Mouse (Mus musculus) liver, embryonic 15.5 days (tissue): ENCODE data around the gene Gm28043. TPM values are rescaled to one million over a fixed set of nuclear protein-coding genes. Genes with fewer than 3 reads are reported as not detected.
"Not testable (repeated sequence)": the region's sequence is repeated elsewhere in the genome, so short reads cannot be mapped to it uniquely, and the experiment has no call there.

Source experiments
- ATAC-seq: fragments of 200-750 bp; cut with Nextera tagmentation; 2 replicates; pipeline ENCODE4 v1.8.0; 2017; ENCODE audit warnings: moderate number of reproducible peaks, mild to moderate bottlenecking, moderate library complexity; ENCODE audit not compliant: insufficient read depth
- H3K27ac ChIP-seq: fragments of 300-500 bp; sonication (generic); replicated peaks from 2 replicates; pipeline ENCODE4 v1.5.1; 2015; ENCODE audit warnings: mild to moderate bottlenecking, inconsistent platforms
- H3K27me3 ChIP-seq: fragments of 300-500 bp; sonication (generic); 2 replicates; pipeline ENCODE4 v1.6.1; 2015; ENCODE audit warnings: mild to moderate bottlenecking, inconsistent platforms
- H3K36me3 ChIP-seq: fragments of 300-500 bp; sonication (generic); replicated peaks from 2 replicates; pipeline ENCODE4 v1.6.1; 2015; ENCODE audit warnings: moderate library complexity, mild to moderate bottlenecking, inconsistent platforms
- H3K4me1 ChIP-seq: fragments of 300-500 bp; sonication (generic); replicated peaks from 2 replicates; pipeline ENCODE4 v1.6.1; 2015; ENCODE audit warnings: inconsistent platforms
- H3K4me2 ChIP-seq: fragments of 300-500 bp; sonication (generic); 2 replicates; pipeline ENCODE4 v1.6.1; 2015; ENCODE audit warnings: moderate library complexity, mild to moderate bottlenecking, inconsistent platforms
- H3K4me3 ChIP-seq: fragments of 300-500 bp; sonication (generic); replicated peaks from 2 replicates; pipeline ENCODE4 v1.5.1; 2015; ENCODE audit warnings: mild to moderate bottlenecking, inconsistent platforms
- H3K9ac ChIP-seq: fragments of 300-500 bp; sonication (generic); 2 replicates; pipeline ENCODE4 v1.6.1; 2015; ENCODE audit warnings: moderate library complexity, mild to moderate bottlenecking, inconsistent platforms
- H3K9me3 ChIP-seq: fragments of 300-500 bp; sonication (generic); replicated peaks from 2 replicates; pipeline ENCODE4 v1.6.1; 2016; ENCODE audit warnings: inconsistent platforms
- WGBS: fragments of 180-500 bp; shearing (Covaris S2); methylation state at CpG from one replicate; pipeline ENCODE4 v1.1.7; 2015; ENCODE audit warnings: mixed read lengths; ENCODE audit not compliant: insufficient replicate concordance; 5-methylcytosine and 5-hydroxymethylcytosine counted together
- polyA plus RNA-seq: library from polyadenylated mRNA; unstranded; fragments of >200 nt; fragmentation: Nextera tagmentation; extraction: Ambion mirVana; gene quantifications from 2 replicates; pipeline ENCODE4 v1.2.1, GENCODE M21; 2015

Gm28043 gene
- polyA plus RNA-seq, 1 experiment from 2014 or later: 1.1 TPM

DNA sequence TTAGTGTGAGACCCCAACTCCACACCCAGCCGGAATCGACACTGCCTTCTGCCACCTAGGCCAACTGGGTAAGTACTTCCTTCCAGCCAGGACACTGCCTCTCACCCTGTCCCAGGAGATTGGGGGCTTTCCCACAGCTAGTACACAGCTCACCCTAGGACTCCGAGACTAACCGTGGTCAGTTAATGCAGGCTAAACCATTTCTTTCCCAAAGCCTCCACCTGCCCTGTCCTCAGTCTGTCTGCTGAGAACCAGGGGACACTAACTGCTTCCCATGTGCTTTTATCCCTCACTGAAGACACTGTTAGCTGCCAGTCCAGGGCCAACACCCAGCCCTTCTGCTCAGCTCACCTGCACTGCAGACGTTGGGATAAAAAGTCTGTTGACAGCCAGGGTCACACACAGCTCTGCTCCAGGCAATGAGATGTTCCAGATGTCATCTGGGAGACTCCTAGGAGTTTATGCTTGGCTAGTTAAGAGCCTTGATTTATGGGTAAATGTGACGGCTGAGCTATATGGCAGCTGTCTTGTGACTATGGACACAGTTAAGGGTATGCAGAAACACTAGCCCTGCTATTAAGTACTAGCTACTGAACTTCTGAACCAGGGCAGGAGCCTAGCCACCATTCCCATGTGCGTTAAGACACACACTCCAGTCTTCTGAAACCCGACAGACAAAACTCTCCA is 97.2 kb downstream of the Gm28043 start:
- ATAC-seq: no peak
- Histone ChIP-seq H3K27ac (no peak overlapping the region), H3K36me3 (peaks cover 3% of the 10 kb centered on the region; the same call in 1 of the 2 replicates), H3K4me3 (no peak overlapping the region), H3K4me2 (no peak overlapping the region), H3K4me1 (peaks cover 41% of the 10 kb centered on the region), H3K9me3 (no peaks in the 10 kb centered on the region), H3K27me3 (no peaks in the 10 kb centered on the region), H3K9ac (no peak overlapping the region)
- WGBS: 69% methylated on average over 8 of the region's 8 CpGs

DNA sequence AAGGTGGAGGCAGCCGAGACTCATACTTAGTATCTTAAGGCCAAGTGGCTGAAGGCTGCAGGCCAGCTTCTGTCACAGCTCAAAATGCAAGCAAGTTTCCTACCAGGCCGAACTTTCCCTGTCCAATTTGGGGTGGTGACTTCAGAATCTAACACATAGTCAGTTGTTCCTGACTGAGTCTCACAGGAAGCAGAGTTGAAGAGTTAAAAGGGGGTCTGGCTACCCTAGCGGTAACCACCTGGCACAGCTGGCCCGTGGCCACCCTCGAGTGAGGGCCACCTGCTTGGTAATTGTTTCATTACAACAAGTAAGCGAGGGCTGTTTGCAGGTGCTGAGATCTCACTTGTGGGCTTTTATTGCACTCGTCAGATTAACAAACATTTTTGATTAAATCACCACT is 97.9 kb downstream of the Gm28043 start:
- H3K4me2 ChIP-seq: no peak overlapping the region
- ATAC-seq: no peak
- no peak overlapping the region for H3K4me3 ChIP-seq
- H3K9ac ChIP-seq: no peak overlapping the region
- H3K9me3 ChIP-seq: no peaks in the 10 kb centered on the region
- H3K27ac ChIP-seq: no peak overlapping the region
- 70% methylated on average over 7 of the region's 7 CpGs for WGBS
- no peaks in the 10 kb centered on the region for H3K27me3 ChIP-seq
- H3K4me1 ChIP-seq: peaks cover 46% of the 10 kb centered on the region
- H3K36me3 ChIP-seq: peaks cover 3% of the 10 kb centered on the region; the same call in 1 of the 2 replicates

DNA sequence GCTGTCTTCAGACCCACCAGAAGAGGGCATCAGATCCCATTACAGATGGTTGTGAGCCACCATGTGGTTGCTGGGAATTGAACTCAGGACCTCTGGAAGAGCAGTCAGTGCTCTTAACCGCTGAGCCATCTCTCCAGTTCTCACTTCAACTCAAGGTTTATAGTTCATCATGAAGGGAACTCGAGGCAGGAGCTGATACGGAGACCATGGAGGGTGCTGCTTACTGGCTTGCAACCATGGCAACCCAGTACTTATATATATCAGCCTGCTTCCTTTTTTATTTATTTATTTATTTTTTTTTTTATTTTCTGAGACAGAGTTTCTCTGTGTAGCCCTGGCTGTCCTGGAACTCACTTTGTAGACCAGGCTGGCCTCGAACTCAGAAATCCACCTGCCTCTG is 99.1 kb downstream of the Gm28043 start:
- H3K36me3 ChIP-seq, H3K9me3 ChIP-seq, ATAC-seq, H3K4me2 ChIP-seq, H3K4me3 ChIP-seq, H3K27ac ChIP-seq, H3K9ac ChIP-seq, H3K27me3 ChIP-seq: not testable (repeated sequence)
- WGBS: 81% methylated on average over 4 of the region's 4 CpGs
- peaks cover 39% of the 10 kb centered on the region for H3K4me1 ChIP-seq

DNA sequence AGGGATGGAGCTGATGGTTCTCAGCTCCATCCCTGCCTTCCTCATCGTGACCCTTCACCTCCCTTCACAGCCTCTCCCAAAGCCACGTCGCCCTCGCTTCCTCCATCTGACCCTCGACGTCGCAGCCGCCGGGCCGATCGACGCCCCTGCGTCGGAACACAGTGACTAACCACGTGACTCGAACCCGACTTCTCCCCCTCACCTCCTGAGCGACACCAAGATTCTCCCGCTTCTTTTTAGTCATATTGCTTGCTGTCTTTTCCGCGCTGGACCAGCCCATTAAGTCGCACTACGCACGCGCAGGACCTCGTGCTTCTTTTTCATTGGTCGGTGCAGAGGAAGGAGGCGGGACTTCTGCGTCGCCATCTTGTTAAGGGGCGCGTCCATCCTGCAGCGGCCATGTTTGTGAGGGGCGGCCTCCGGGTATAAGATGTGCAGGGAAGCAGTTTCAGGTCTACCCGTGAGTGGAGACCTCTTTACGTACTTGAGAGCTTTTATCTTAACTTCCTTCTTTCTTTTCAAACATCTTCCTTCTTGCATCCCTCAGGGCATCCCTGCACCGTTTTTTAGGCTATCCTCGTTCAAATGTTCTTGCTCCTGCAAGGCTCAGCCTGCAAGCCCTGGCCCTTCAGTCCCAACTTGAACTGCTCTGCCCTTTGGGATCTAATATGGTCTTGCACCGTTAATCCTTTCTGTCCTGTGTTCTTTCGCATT is 102.2 kb downstream of the Gm28043 start, which contains the start of gene Ccdc167:
TSS of gene Ccdc167 (minus strand) at position 313 of the 714 bp plus-strand sequence.
- Histone ChIP-seq H3K4me2 (peak within 1 kb of the TSS; percentile 88), H3K9ac (peak within 1 kb of the TSS; percentile 69), H3K27ac (peak within 1 kb of the TSS; percentile 66; the same call in 1 of the 2 replicates), H3K4me1 (peaks cover 19% of the 10 kb centered on the region), H3K4me3 (peak within 1 kb of the TSS; percentile 77), H3K9me3 (no peaks in the 10 kb centered on the region), H3K27me3 (no peaks in the 10 kb centered on the region), H3K36me3 (peaks cover 3% of the 10 kb centered on the region; the same call in 1 of the 2 replicates)
- WGBS: 4% methylated on average over 41 of the region's 41 CpGs
- ATAC-seq: peak; percentile 93

DNA sequence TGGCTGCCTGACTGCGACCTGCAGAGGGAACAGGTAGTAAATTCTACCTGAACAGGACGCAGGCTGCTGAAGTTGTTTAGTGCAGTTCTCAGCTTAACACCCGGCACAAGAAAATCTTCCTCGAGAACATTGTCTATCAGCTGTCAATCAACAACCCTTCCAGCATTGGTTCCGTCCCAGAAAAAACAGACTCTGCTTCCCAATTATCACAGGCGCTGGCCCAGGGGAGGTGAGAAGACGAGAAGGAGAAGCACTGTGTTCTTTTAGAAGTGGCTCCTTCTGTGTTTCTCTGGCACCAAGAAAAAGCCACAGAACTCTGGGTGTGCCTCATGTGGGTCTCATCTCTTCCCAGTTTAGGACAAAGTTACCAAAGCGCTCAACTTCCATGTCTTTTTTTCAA is 104.0 kb downstream of the Gm28043 start:
- Histone ChIP-seq H3K27ac (no peak overlapping the region), H3K4me3 (no peak overlapping the region), H3K4me1 (peaks cover 18% of the 10 kb centered on the region), H3K36me3 (peaks cover 3% of the 10 kb centered on the region; the same call in 1 of the 2 replicates), H3K27me3 (no peaks in the 10 kb centered on the region), H3K4me2 (no peak overlapping the region), H3K9ac (no peak overlapping the region), H3K9me3 (no peaks in the 10 kb centered on the region)
- WGBS: 68% methylated on average over 8 of the region's 8 CpGs
- ATAC-seq: no peak

DNA sequence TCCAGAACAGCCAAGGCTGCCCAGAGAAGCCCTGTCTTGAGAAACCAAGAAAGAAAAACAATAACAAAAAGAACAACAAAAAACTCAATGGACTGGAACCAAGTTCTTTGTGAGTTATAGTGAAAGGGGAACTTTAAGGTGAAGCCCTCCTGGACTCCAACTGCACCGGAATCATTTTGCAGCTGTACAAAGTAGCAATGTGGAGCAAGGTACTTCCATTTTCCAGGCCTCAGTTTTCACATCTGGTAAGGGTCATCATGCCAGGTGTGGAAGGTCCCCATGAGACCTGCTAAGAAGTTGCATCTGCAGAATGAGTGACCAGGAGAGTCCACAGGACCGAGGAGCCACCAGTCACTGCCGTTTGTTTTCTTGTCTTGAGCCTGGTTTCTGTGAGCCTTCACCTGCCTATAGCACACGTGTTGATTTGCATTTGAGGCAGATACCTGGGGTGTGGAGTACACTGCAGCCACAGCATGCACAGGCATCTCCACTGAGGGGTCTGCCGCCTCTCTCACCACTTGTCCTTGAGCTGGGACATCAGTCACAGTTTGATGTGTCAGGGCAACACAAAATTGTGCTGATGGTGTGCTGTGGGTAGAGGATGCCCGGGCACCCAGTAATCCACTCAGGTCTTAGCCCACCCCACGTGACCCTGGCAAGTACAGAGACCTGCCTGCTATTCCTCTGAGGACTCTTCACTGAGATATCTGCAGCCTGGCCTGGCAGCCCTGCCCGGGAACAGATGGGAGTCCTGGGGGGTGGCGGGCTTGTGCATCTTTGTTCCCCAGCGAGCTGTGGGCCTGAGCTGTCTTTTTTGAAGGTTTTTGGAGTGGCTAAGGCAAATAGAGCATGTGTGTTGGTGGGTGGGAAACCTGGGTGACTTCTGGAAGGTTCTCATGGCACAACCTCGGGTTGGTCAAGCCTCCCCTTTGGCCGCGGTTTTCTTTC is 105.2 kb downstream of the Gm28043 start:
- H3K4me2 ChIP-seq: no peak overlapping the region
- WGBS: 68% methylated on average over 13 of the region's 13 CpGs
- H3K4me1 ChIP-seq: peaks cover 18% of the 10 kb centered on the region
- H3K27ac ChIP-seq: no peak overlapping the region
- H3K27me3 ChIP-seq: no peaks in the 10 kb centered on the region
- H3K36me3 ChIP-seq: no peaks in the 10 kb centered on the region
- ATAC-seq: no peak
- no peak overlapping the region for H3K4me3 ChIP-seq
- H3K9ac ChIP-seq: no peak overlapping the region
- H3K9me3 ChIP-seq: no peaks in the 10 kb centered on the region

DNA sequence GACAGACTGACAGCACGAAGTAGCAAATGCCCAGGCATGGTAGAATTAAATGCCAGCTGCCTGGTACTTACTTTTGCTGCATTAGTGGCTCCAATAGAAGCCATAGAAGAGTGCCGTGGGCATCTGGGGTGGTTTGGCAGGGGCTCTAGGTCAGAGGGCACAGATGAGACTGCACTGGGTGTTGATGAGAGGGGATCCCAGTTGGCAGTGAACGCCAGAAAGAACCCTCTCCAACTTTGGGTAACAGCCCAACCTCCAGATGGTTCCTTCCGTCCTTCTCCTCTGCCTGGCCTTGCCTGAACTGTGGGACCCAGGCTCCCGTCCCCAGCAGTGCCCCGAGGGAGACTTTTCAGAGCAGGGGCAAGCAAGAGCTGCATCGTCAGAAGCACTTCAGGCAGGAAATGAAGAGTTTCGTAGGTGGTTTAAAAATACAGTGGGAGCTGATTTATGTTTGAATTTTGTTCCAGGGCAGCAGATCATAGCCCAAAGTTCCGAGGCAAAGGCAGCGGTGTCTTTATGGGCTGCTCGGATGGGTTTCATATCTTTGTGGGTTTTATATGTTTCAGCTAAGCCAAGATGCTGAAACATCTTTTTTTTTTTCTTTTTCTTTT is 106.2 kb downstream of the Gm28043 start:
- ATAC-seq: no peak
- no peak overlapping the region for H3K4me3 ChIP-seq
- no peak overlapping the region for H3K4me2 ChIP-seq
- H3K27me3 ChIP-seq: no peaks in the 10 kb centered on the region
- 58% methylated on average over 11 of the region's 11 CpGs for WGBS
- H3K4me1 ChIP-seq: peaks cover 15% of the 10 kb centered on the region
- H3K36me3 ChIP-seq: no peaks in the 10 kb centered on the region
- no peak overlapping the region for H3K9ac ChIP-seq
- H3K27ac ChIP-seq: no peak overlapping the region
- no peaks in the 10 kb centered on the region for H3K9me3 ChIP-seq

DNA sequence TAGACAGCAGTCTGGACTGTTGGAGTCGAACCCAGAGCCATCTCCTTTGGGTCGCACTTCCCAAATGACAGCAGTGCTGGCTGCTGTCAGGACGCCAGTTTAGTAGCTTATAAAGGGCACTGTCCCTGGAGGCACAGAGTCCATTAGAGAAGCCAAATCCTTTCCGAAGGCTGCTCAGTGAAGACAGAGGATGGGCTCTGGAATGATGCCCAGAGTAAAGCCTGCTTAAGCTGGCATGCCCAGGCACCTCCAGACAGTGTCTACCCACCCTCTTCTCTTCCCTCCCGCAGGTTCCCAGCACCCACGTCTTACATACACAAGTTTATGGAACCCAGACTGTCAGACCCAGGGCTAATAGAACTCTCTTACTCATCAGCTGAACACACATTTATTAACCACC is 109.9 kb downstream of the Gm28043 start:
- H3K27ac ChIP-seq: no peak overlapping the region
- ATAC-seq: no peak
- WGBS: 64% methylated on average over 6 of the region's 6 CpGs

DNA sequence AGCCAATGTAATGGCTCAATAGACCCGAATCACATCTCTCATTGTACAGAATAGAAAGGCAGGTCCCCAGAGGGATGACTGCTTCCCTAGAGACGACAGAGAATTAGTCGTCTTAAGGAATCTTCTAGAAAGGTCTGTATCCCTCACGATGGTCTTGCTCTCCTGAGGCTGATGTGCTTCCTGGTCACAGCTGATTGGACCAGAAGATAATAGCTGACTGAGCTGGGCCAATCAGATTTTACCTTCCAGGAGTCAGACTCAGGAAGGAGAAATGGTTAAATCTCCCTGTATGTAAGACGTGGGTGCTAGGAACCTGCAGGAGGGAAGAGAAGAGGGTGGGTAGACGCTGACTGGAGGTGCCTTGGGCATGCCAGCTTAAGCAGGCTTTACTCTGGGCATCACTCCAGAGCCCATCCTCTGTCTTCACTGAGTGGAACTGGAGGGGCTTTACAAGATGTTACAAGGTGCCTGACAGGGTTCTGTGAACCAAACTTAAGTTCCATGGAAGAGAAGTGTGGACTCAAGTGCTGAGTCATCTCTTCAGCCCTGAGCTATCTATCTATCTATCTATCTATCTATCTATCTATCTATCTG is 110.4 kb downstream of the Gm28043 start:
- Histone ChIP-seq H3K27ac (no peak overlapping the region), H3K36me3 (no peaks in the 10 kb centered on the region), H3K9me3 (no peaks in the 10 kb centered on the region), H3K4me2 (no peak overlapping the region), H3K27me3 (no peaks in the 10 kb centered on the region), H3K4me1 (no peaks in the 10 kb centered on the region), H3K9ac (no peak overlapping the region), H3K4me3 (no peak overlapping the region)
- WGBS: 50% methylated on average over 6 of the region's 6 CpGs
- ATAC-seq: no peak

More for the DNA sequence above, 109.9 kb downstream of the Gm28043 start:
- H3K27me3 ChIP-seq: no peaks in the 10 kb centered on the region
- H3K4me3 ChIP-seq: no peak overlapping the region
- H3K9ac ChIP-seq: no peak overlapping the region
- H3K4me2 ChIP-seq: no peak overlapping the region
- no peaks in the 10 kb centered on the region for H3K9me3 ChIP-seq
- no peaks in the 10 kb centered on the region for H3K36me3 ChIP-seq
- H3K4me1 ChIP-seq: no peaks in the 10 kb centered on the region

DNA sequence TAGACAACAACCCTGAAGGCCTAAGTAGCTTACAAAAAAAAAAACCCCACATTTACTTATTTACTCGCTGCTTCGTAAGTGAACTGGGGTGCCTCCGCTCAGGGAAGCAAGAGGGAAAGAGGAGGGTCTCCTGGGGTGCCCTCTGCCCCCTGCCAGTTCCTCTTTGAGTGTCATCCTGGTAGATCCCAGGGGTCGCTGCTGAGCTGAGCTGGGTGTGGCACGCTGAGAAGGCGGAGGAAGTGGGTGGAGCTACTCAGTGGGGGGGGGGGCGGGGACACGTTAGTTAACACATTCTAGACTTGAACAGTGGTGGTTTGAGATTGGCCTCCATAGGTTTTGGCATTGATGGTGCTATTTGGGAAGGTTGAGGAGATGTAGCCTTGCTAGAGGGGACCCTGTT is 113.4 kb downstream of the Gm28043 start:
- ATAC-seq: no peak
- Histone ChIP-seq H3K4me1 (no peaks in the 10 kb centered on the region), H3K27ac (no peak overlapping the region), H3K4me2 (no peak overlapping the region), H3K4me3 (no peak overlapping the region), H3K9me3 (no peaks in the 10 kb centered on the region), H3K27me3 (no peaks in the 10 kb centered on the region), H3K9ac (no peak overlapping the region), H3K36me3 (no peaks in the 10 kb centered on the region)
- WGBS: 34% methylated on average over 8 of the region's 8 CpGs
